In the genomic region with DNA sequence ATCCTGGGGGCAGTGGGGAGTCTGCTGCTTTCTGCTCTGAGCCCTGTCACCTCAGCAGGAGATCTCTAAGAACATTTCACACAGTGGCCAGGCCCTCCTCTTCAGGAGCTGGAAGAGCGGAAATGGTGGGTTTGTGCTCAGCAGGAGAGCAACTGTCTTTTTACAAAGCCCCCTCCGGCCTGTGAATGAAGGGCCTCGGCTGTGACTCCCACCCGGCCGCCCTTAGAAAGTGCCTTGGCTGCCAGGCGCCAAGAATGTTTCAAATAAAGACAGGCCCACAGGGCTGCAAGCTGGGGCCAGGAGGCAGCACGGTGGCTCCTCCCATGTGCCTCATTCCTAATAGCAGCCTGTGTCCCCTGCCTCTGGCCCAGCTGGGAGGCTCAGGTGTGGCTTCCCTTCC, we compare ENCODE assay signal across 11 mouse cellular contexts.
DNase-seq lines count a peak whose midpoint lies in the region; ATAC-seq and TF ChIP-seq lines count a peak whose summit lies in the region.
"Had no signal": no experiment of that assay in that cellular context is flagged by ENCODE, and none has a peak within 500 bp of the region (broad histone marks: within the 10 kb centered on the region; RNA-seq: fewer than 3 reads in every experiment).

No protein-coding gene starts in this region.

- no peak overlapping the region for H3K4me2 ChIP-seq in hindbrain, embryonic 11.5 days (replicated peaks; ENCODE audit: low read depth, low read length)
- H3K4me2 ChIP-seq in hindbrain, embryonic 14.5 days (replicated peaks): no peak overlapping the region
- H3K4me2 ChIP-seq in forebrain, embryonic 15.5 days (replicated peaks): no peak overlapping the region
- H3K4me2 ChIP-seq in midbrain, embryonic 15.5 days: no peak overlapping the region
- no peak overlapping the region for H3K4me2 ChIP-seq in intestine, postnatal 0 days (replicated peaks; ENCODE audit: low read depth)
- H3K4me2 ChIP-seq: stomach, embryonic 15.5 days had no signal

- no peaks in the 10 kb centered on the region for H3K9me3 ChIP-seq in hindbrain, embryonic 11.5 days (ENCODE audit: control insufficient read depth, low read length)
- H3K9me3 ChIP-seq in hindbrain, embryonic 14.5 days (ENCODE audit: control insufficient read depth, low read length): no peaks in the 10 kb centered on the region
- no peaks in the 10 kb centered on the region for H3K9me3 ChIP-seq in forebrain, embryonic 15.5 days
- no peaks in the 10 kb centered on the region for H3K9me3 ChIP-seq in midbrain, embryonic 15.5 days
- H3K9me3 ChIP-seq in intestine, postnatal 0 days (ENCODE audit: control insufficient read depth): no peaks in the 10 kb centered on the region
- H3K9me3 ChIP-seq: stomach, embryonic 15.5 days had no signal

- 5% methylated on average over 7 of the region's 7 CpGs for WGBS in hindbrain, embryonic 11.5 days
- WGBS in hindbrain, embryonic 14.5 days: 10% methylated on average over 7 of the region's 7 CpGs
- WGBS in forebrain, embryonic 15.5 days: 4% methylated on average over 7 of the region's 7 CpGs
- 9% methylated on average over 7 of the region's 7 CpGs for WGBS in midbrain, embryonic 15.5 days
- 53% methylated on average over 7 of the region's 7 CpGs for WGBS in intestine, postnatal 0 days
- whole genome bisulfite sequencing in cerebellum, adult 2 months: 52% methylated on average over 7 of the region's 7 CpGs

- H3K9ac ChIP-seq in hindbrain, embryonic 11.5 days (ENCODE audit: low read depth, low read length): no peak overlapping the region
- no peak overlapping the region for H3K9ac ChIP-seq in hindbrain, embryonic 14.5 days
- no peak overlapping the region for H3K9ac ChIP-seq in forebrain, embryonic 15.5 days (replicated peaks)
- H3K9ac ChIP-seq in midbrain, embryonic 15.5 days: no peak overlapping the region
- no peak overlapping the region for H3K9ac ChIP-seq in intestine, postnatal 0 days (ENCODE audit: low read depth, low read length)
- H3K9ac ChIP-seq: stomach, embryonic 15.5 days had no signal

- DNase-seq in hindbrain, embryonic 11.5 days (ENCODE audit: low spot score): peak; percentile 29
- DNase-seq in hindbrain, embryonic 14.5 days (ENCODE audit: low spot score): no peak
- DNase-seq in WW6 (ENCODE audit: low read depth, low spot score): peak; percentile 26
- no peak for DNase-seq in layer of hippocampus, postnatal 10 days (ENCODE audit: low spot score in 2 of 2)
- DNase-seq in cerebellum, adult 2 months: no peak
- DNase-seq: cerebellum, adult 11 months had no signal

- no peak for TF ChIP-seq CTCF in intestine, postnatal 0 days (IDR thresholded peaks at IDR 0.05; ENCODE audit: low read depth)
- no peak for TF ChIP-seq CTCF in cerebellum, adult 2 months (IDR thresholded peaks at IDR 0.05; ENCODE audit: borderline replicate concordance, insufficient read depth, low read depth, low read length)

- ATAC-seq in hindbrain, embryonic 11.5 days (ENCODE audit: low FRiP score): peak; percentile 28; the same call in 1 of the 2 replicates
- no peak for ATAC-seq in hindbrain, embryonic 14.5 days (ENCODE audit: low FRiP score)
- ATAC-seq in forebrain, embryonic 15.5 days (replicated peaks): 0 out of 2 replicates have a peak, but pooled peaks have one; percentile 21
- ATAC-seq in midbrain, embryonic 15.5 days (replicated peaks): no peak
- ATAC-seq in intestine, postnatal 0 days: no peak
- ATAC-seq: CD4-positive, CD25-positive, alpha-beta regulatory T cell, adult 4 months had no signal

- H3K4me1 ChIP-seq in hindbrain, embryonic 11.5 days (replicated peaks; ENCODE audit: control insufficient read depth, insufficient read depth, low read length): peaks cover 9% of the 10 kb centered on the region; the same call in 1 of the 2 replicates
- 0 out of 2 replicates have a peak, but pooled peaks cover 12% of the 10 kb centered on the region for H3K4me1 ChIP-seq in hindbrain, embryonic 14.5 days (replicated peaks; ENCODE audit: control insufficient read depth, insufficient read depth, low read length)
- peaks cover 8% of the 10 kb centered on the region for H3K4me1 ChIP-seq in forebrain, embryonic 15.5 days
- H3K4me1 ChIP-seq in midbrain, embryonic 15.5 days: peaks cover 5% of the 10 kb centered on the region; the same call in 1 of the 2 replicates
- H3K4me1 ChIP-seq in intestine, postnatal 0 days (replicated peaks; ENCODE audit: control insufficient read depth, insufficient read depth, low read length): peaks cover 13% of the 10 kb centered on the region
- H3K4me1 ChIP-seq in cerebellum, adult 2 months (ENCODE audit: control insufficient read depth, insufficient read depth, low read length): no peaks in the 10 kb centered on the region

- peaks cover 17% of the 10 kb centered on the region for H3K27me3 ChIP-seq in hindbrain, embryonic 11.5 days (ENCODE audit: control insufficient read depth, insufficient read depth, low read length)
- H3K27me3 ChIP-seq in hindbrain, embryonic 14.5 days (ENCODE audit: control insufficient read depth, insufficient read depth, low read length): peaks cover 24% of the 10 kb centered on the region
- no peaks in the 10 kb centered on the region for H3K27me3 ChIP-seq in forebrain, embryonic 15.5 days
- H3K27me3 ChIP-seq in midbrain, embryonic 15.5 days (replicated peaks): peaks cover 10% of the 10 kb centered on the region
- 0 out of 2 replicates have a peak, but pooled peaks cover 2% of the 10 kb centered on the region for H3K27me3 ChIP-seq in intestine, postnatal 0 days (replicated peaks; ENCODE audit: control insufficient read depth, insufficient read depth, low read length)
- H3K27me3 ChIP-seq in cerebellum, adult 2 months (ENCODE audit: control insufficient read depth, insufficient read depth, low read length): no peaks in the 10 kb centered on the region

- H3K36me3 ChIP-seq in hindbrain, embryonic 11.5 days (ENCODE audit: control insufficient read depth, insufficient read depth, low read length): no peaks in the 10 kb centered on the region
- no peaks in the 10 kb centered on the region for H3K36me3 ChIP-seq in hindbrain, embryonic 14.5 days (replicated peaks; ENCODE audit: control insufficient read depth, insufficient read depth)
- H3K36me3 ChIP-seq in forebrain, embryonic 15.5 days: no peaks in the 10 kb centered on the region
- H3K36me3 ChIP-seq in midbrain, embryonic 15.5 days (replicated peaks): no peaks in the 10 kb centered on the region
- no peaks in the 10 kb centered on the region for H3K36me3 ChIP-seq in intestine, postnatal 0 days (ENCODE audit: control insufficient read depth, insufficient read depth)
- H3K36me3 ChIP-seq: stomach, embryonic 15.5 days had no signal

- no peak overlapping the region for H3K27ac ChIP-seq in hindbrain, embryonic 11.5 days (ENCODE audit: low read depth, low read length)
- no peak overlapping the region for H3K27ac ChIP-seq in hindbrain, embryonic 14.5 days
- no peak overlapping the region for H3K27ac ChIP-seq in forebrain, embryonic 15.5 days (replicated peaks)
- H3K27ac ChIP-seq in midbrain, embryonic 15.5 days: peak overlapping the region; percentile 9; the same call in 1 of the 2 replicates
- H3K27ac ChIP-seq in intestine, postnatal 0 days (ENCODE audit: low read depth, low read length): no peak overlapping the region
- H3K27ac ChIP-seq in cerebellum, adult 2 months (ENCODE audit: insufficient read depth, low read length): no peak overlapping the region
- H3K27ac ChIP-seq: stomach, embryonic 15.5 days had no signal

- no peak overlapping the region for H3K4me3 ChIP-seq in hindbrain, embryonic 11.5 days (ENCODE audit: low read depth, low read length)
- H3K4me3 ChIP-seq in hindbrain, embryonic 14.5 days (replicated peaks; ENCODE audit: low read length): no peak overlapping the region
- H3K4me3 ChIP-seq in forebrain, embryonic 15.5 days: no peak overlapping the region
- H3K4me3 ChIP-seq in midbrain, embryonic 15.5 days: no peak overlapping the region
- H3K4me3 ChIP-seq in intestine, postnatal 0 days (ENCODE audit: low read depth, low read length): no peak overlapping the region
- H3K4me3 ChIP-seq in cerebellum, adult 2 months (replicated peaks; ENCODE audit: insufficient read depth, low read depth, low read length): no peak overlapping the region
- H3K4me3 ChIP-seq: stomach, embryonic 15.5 days had no signal

- TF ChIP-seq POLR2A in cerebellum, adult 2 months (IDR thresholded peaks at IDR 0.05; ENCODE audit: borderline replicate concordance, insufficient read depth, low read length): no peak

Comparison
In these comparisons a context has a peak if more than half of its experiments do, and no peak if none do; other contexts are left out.
1. ATAC-seq: peak in hindbrain, embryonic 11.5 days (single experiment) and forebrain, embryonic 15.5 days (single experiment); none in hindbrain, embryonic 14.5 days (single experiment), midbrain, embryonic 15.5 days (single experiment) and intestine, postnatal 0 days (single experiment).
2. DNase-seq: peak in hindbrain, embryonic 11.5 days (single experiment) and WW6 (single experiment); none in hindbrain, embryonic 14.5 days (single experiment), layer of hippocampus, postnatal 10 days (0 of 2) and cerebellum, adult 2 months (0 of 2).